Mouse (Mus musculus): ENCODE measurements around the gene Sytl3. TPM values are rescaled to one million over a fixed set of nuclear protein-coding genes. Genes with fewer than 3 reads are reported as not detected.

Gene Sytl3
- polyA plus RNA-seq, 1 experiment from 2014 or later, result 0.74 TPM

GRCm38 (mm10) chr17:6748779-6749464, 90.0 kb downstream of the Sytl3 start:
- Histone ChIP-seq H3K36me3 (ENCODE audit: control insufficient read depth, insufficient read depth, low read length) (peaks cover 48% of the 10 kb centered on the region), H3K9ac (ENCODE audit: low read depth, low read length) (no peak overlapping the region), H3K27ac (ENCODE audit: low read depth, low read length) (no peak overlapping the region), H3K4me3 (ENCODE audit: low read length) (no peak overlapping the region), H3K4me1 (ENCODE audit: control insufficient read depth, insufficient read depth, low read length) (peaks cover 53% of the 10 kb centered on the region), H3K27me3 (ENCODE audit: control insufficient read depth, insufficient read depth, low read length) (no peaks in the 10 kb centered on the region), H3K9me3 (ENCODE audit: control insufficient read depth, low read length) (no peaks in the 10 kb centered on the region), H3K4me2 (replicated peaks; ENCODE audit: low read depth, low read length) (no peak overlapping the region)
- 80% methylated on average over 17 of the region's 17 CpGs for WGBS
- ATAC-seq (ENCODE audit: low FRiP score, low TSS enrichment), result no peak

GRCm38 (mm10) chr17:6751221-6751859, 92.4 kb downstream of the Sytl3 start:
- Histone ChIP-seq H3K9ac (ENCODE audit: low read depth, low read length) (no peak overlapping the region), H3K27me3 (ENCODE audit: control insufficient read depth, insufficient read depth, low read length) (no peaks in the 10 kb centered on the region), H3K4me1 (ENCODE audit: control insufficient read depth, insufficient read depth, low read length) (peaks cover 29% of the 10 kb centered on the region), H3K36me3 (ENCODE audit: control insufficient read depth, insufficient read depth, low read length) (peaks cover 59% of the 10 kb centered on the region), H3K9me3 (ENCODE audit: control insufficient read depth, low read length) (no peaks in the 10 kb centered on the region), H3K4me3 (ENCODE audit: low read length) (no peak overlapping the region), H3K4me2 (replicated peaks; ENCODE audit: low read depth, low read length) (no peak overlapping the region), H3K27ac (ENCODE audit: low read depth, low read length) (peak overlapping the region; percentile 8; the same call in 1 of the 2 replicates)
- 66% methylated on average over 11 of the region's 11 CpGs for WGBS
- ATAC-seq (ENCODE audit: low FRiP score, low TSS enrichment), result no peak

- peaks cover 55% of the 10 kb centered on the region for H3K36me3 ChIP-seq (ENCODE audit: control insufficient read depth, insufficient read depth, low read length)
- H3K9me3 ChIP-seq (ENCODE audit: control insufficient read depth, low read length), result no peaks in the 10 kb centered on the region
- H3K27ac ChIP-seq (ENCODE audit: low read depth, low read length), result no peak overlapping the region
- ATAC-seq (ENCODE audit: low FRiP score, low TSS enrichment), result no peak
- no peak overlapping the region for H3K9ac ChIP-seq (ENCODE audit: low read depth, low read length)
- no peaks in the 10 kb centered on the region for H3K27me3 ChIP-seq (ENCODE audit: control insufficient read depth, insufficient read depth, low read length)
- 50% methylated on average over 7 of the region's 7 CpGs for WGBS
- peaks cover 25% of the 10 kb centered on the region for H3K4me1 ChIP-seq (ENCODE audit: control insufficient read depth, insufficient read depth, low read length)
- no peak overlapping the region for H3K4me3 ChIP-seq (ENCODE audit: low read length)
- H3K4me2 ChIP-seq (replicated peaks; ENCODE audit: low read depth, low read length), result no peak overlapping the region
These were observed 93.5 kb downstream of the Sytl3 start for GRCm38 (mm10) chr17:6752375-6752774.

- Histone ChIP-seq H3K9ac (ENCODE audit: low read depth, low read length) (peak overlapping the region; percentile 2; the same call in 1 of the 2 replicates), H3K36me3 (ENCODE audit: control insufficient read depth, insufficient read depth, low read length) (peaks cover 50% of the 10 kb centered on the region), H3K27me3 (ENCODE audit: control insufficient read depth, insufficient read depth, low read length) (no peaks in the 10 kb centered on the region), H3K9me3 (ENCODE audit: control insufficient read depth, low read length) (no peaks in the 10 kb centered on the region), H3K4me1 (ENCODE audit: control insufficient read depth, insufficient read depth, low read length) (peaks cover 15% of the 10 kb centered on the region), H3K4me2 (replicated peaks; ENCODE audit: low read depth, low read length) (no peak overlapping the region), H3K27ac (ENCODE audit: low read depth, low read length) (no peak overlapping the region), H3K4me3 (ENCODE audit: low read length) (no peak overlapping the region)
- ATAC-seq (ENCODE audit: low FRiP score, low TSS enrichment), result no peak
- 60% methylated on average over 9 of the region's 9 CpGs for WGBS
These were observed 96.3 kb downstream of the Sytl3 start for GRCm38 (mm10) chr17:6755176-6755575.

GRCm38 (mm10) chr17:6755873-6756272, 97.0 kb downstream of the Sytl3 start:
- Histone ChIP-seq H3K4me1 (ENCODE audit: control insufficient read depth, insufficient read depth, low read length) (peaks cover 15% of the 10 kb centered on the region), H3K27me3 (ENCODE audit: control insufficient read depth, insufficient read depth, low read length) (no peaks in the 10 kb centered on the region), H3K9me3 (ENCODE audit: control insufficient read depth, low read length) (no peaks in the 10 kb centered on the region), H3K36me3 (ENCODE audit: control insufficient read depth, insufficient read depth, low read length) (peaks cover 43% of the 10 kb centered on the region), H3K9ac (ENCODE audit: low read depth, low read length) (no peak overlapping the region), H3K4me3 (ENCODE audit: low read length) (no peak overlapping the region), H3K4me2 (replicated peaks; ENCODE audit: low read depth, low read length) (no peak overlapping the region), H3K27ac (ENCODE audit: low read depth, low read length) (peak overlapping the region; percentile 60; the same call in 1 of the 2 replicates)
- ATAC-seq (ENCODE audit: low FRiP score, low TSS enrichment), result no peak
- 73% methylated on average over 8 of the region's 8 CpGs for WGBS

- 93% methylated on average over 16 of the region's 16 CpGs for WGBS
- Histone ChIP-seq H3K27me3 (ENCODE audit: control insufficient read depth, insufficient read depth, low read length) (no peaks in the 10 kb centered on the region), H3K4me2 (replicated peaks; ENCODE audit: low read depth, low read length) (no peak overlapping the region), H3K9me3 (ENCODE audit: control insufficient read depth, low read length) (no peaks in the 10 kb centered on the region), H3K9ac (ENCODE audit: low read depth, low read length) (no peak overlapping the region), H3K4me1 (ENCODE audit: control insufficient read depth, insufficient read depth, low read length) (peaks cover 5% of the 10 kb centered on the region; the same call in 1 of the 2 replicates), H3K4me3 (ENCODE audit: low read length) (no peak overlapping the region), H3K36me3 (ENCODE audit: control insufficient read depth, insufficient read depth, low read length) (peaks cover 29% of the 10 kb centered on the region; the same call in 1 of the 2 replicates), H3K27ac (ENCODE audit: low read depth, low read length) (no peak overlapping the region)
- no peak for ATAC-seq (ENCODE audit: low FRiP score, low TSS enrichment)
These were observed 99.0 kb downstream of the Sytl3 start for GRCm38 (mm10) chr17:6757902-6758301.

- Histone ChIP-seq H3K4me2 (replicated peaks; ENCODE audit: low read depth, low read length) (no peak overlapping the region), H3K9me3 (ENCODE audit: control insufficient read depth, low read length) (no peaks in the 10 kb centered on the region), H3K9ac (ENCODE audit: low read depth, low read length) (no peak overlapping the region), H3K36me3 (ENCODE audit: control insufficient read depth, insufficient read depth, low read length) (peaks cover 20% of the 10 kb centered on the region; the same call in 1 of the 2 replicates), H3K27ac (ENCODE audit: low read depth, low read length) (no peak overlapping the region), H3K27me3 (ENCODE audit: control insufficient read depth, insufficient read depth, low read length) (no peaks in the 10 kb centered on the region), H3K4me1 (ENCODE audit: control insufficient read depth, insufficient read depth, low read length) (peaks cover 8% of the 10 kb centered on the region), H3K4me3 (ENCODE audit: low read length) (no peak overlapping the region)
- WGBS, result 70% methylated on average over 8 of the region's 8 CpGs
- ATAC-seq (ENCODE audit: low FRiP score, low TSS enrichment), result no peak
These were observed 100.0 kb downstream of the Sytl3 start for GRCm38 (mm10) chr17:6758845-6759244.

- WGBS, result 63% methylated on average over 9 of the region's 9 CpGs
- Histone ChIP-seq H3K4me1 (ENCODE audit: control insufficient read depth, insufficient read depth, low read length) (peaks cover 17% of the 10 kb centered on the region), H3K27me3 (ENCODE audit: control insufficient read depth, insufficient read depth, low read length) (no peaks in the 10 kb centered on the region), H3K27ac (ENCODE audit: low read depth, low read length) (no peak overlapping the region), H3K9ac (ENCODE audit: low read depth, low read length) (no peak overlapping the region), H3K9me3 (ENCODE audit: control insufficient read depth, low read length) (no peaks in the 10 kb centered on the region), H3K4me3 (ENCODE audit: low read length) (no peak overlapping the region), H3K4me2 (replicated peaks; ENCODE audit: low read depth, low read length) (no peak overlapping the region), H3K36me3 (ENCODE audit: control insufficient read depth, insufficient read depth, low read length) (peaks cover 11% of the 10 kb centered on the region; the same call in 1 of the 2 replicates)
- ATAC-seq (ENCODE audit: low FRiP score, low TSS enrichment), result no peak
These were observed 100.9 kb downstream of the Sytl3 start for GRCm38 (mm10) chr17:6759717-6760292.

All from kidney, embryonic 14.5 days (tissue).